Mouse (Mus musculus) liver, embryonic 13.5 days (tissue): ENCODE results near the gene Mtus2. TPM values are rescaled to one million over a fixed set of nuclear protein-coding genes. Genes with fewer than 3 reads are reported as not detected.

ENCODE experiments used
- ATAC-seq: fragments of 200-750 bp; cut with Nextera tagmentation; 2 replicates; pipeline ENCODE4 v1.8.0; 2017; ENCODE audit warnings: low read depth, mild to moderate bottlenecking, moderate number of reproducible peaks, moderate library complexity
- DNase-seq: peaks from one replicate; pipeline ENCODE4 v3.0.0; 2022
- H3K27ac ChIP-seq: fragments of 300-500 bp; sonication (generic); 2 replicates; pipeline ENCODE4 v1.5.1; 2015; ENCODE audit warnings: moderate library complexity, mild to moderate bottlenecking, inconsistent platforms
- H3K27me3 ChIP-seq: fragments of 300-500 bp; sonication (generic); 2 replicates; pipeline ENCODE4 v1.6.1; 2015; ENCODE audit warnings: mild to moderate bottlenecking, inconsistent platforms
- H3K36me3 ChIP-seq: fragments of 300-500 bp; sonication (generic); 2 replicates; pipeline ENCODE4 v1.6.1; 2015; ENCODE audit warnings: mild to moderate bottlenecking, inconsistent platforms
- H3K4me1 ChIP-seq: fragments of 300-500 bp; sonication (generic); replicated peaks from 2 replicates; pipeline ENCODE4 v1.6.1; 2015; ENCODE audit warnings: inconsistent platforms
- H3K4me2 ChIP-seq: fragments of 300-500 bp; sonication (generic); 2 replicates; pipeline ENCODE4 v1.6.1; 2015; ENCODE audit warnings: inconsistent platforms, mild to moderate bottlenecking, moderate library complexity
- H3K4me3 ChIP-seq: fragments of 300-500 bp; sonication (generic); replicated peaks from 2 replicates; pipeline ENCODE4 v1.5.1; 2015; ENCODE audit warnings: mild to moderate bottlenecking, inconsistent platforms
- H3K9ac ChIP-seq: fragments of 300-500 bp; sonication (generic); 2 replicates; pipeline ENCODE4 v1.6.1; 2015; ENCODE audit warnings: mild to moderate bottlenecking, inconsistent platforms
- H3K9me3 ChIP-seq: fragments of 300-500 bp; sonication (generic); replicated peaks from 2 replicates; pipeline ENCODE4 v1.6.1; 2016; ENCODE audit warnings: inconsistent platforms
- whole genome bisulfite sequencing: fragments of 180-500 bp; shearing (Covaris S2); methylation state at CpG from one replicate; pipeline ENCODE4 v1.1.7; 2015; ENCODE audit not compliant: insufficient replicate concordance; 5-methylcytosine and 5-hydroxymethylcytosine counted together
- polyA plus RNA-seq: library from polyadenylated mRNA; unstranded; fragments of >200 nt; fragmentation: Nextera tagmentation; extraction: Ambion mirVana; gene quantifications from 2 replicates; pipeline ENCODE4 v1.2.1, GENCODE M21; 2015

Mtus2 gene
- polyA plus RNA-seq, 1 experiment from 2014 or later = 0.77 TPM

DNA sequence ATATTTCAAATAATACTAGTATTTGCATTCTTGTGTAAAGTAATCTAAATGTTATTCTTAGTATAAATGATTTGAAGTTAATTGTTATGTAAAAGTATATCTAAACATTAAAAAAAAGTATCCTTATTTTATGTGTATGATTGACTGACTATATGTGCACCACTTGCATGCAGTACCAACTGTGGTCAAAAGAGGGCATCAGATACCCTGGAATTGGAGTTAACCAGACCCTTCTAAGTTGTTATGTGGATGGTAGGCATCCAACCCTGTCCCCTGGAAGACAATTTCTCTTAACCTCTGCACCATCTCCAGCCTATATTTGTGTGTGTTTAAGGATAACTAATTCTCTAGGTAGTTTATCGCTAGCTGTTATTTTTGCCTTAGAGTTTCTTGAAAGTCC is 126.4 kb downstream of the Mtus2 start:
- Histone ChIP-seq H3K4me3 (no peak overlapping the region), H3K27me3 (no peaks in the 10 kb centered on the region), H3K4me1 (no peaks in the 10 kb centered on the region), H3K9ac (no peak overlapping the region), H3K36me3 (no peaks in the 10 kb centered on the region), H3K27ac (no peak overlapping the region), H3K4me2 (no peak overlapping the region), H3K9me3 (peaks cover 26% of the 10 kb centered on the region; the same call in 1 of the 2 replicates)
- DNase-seq (no peak), ATAC-seq (no peak)
- WGBS = 85% methylated on average over 1 of the region's 1 CpGs

- no peak for DNase-seq
- no peak for ATAC-seq
- Histone ChIP-seq H3K27ac (no peak overlapping the region), H3K27me3 (no peaks in the 10 kb centered on the region), H3K9ac (no peak overlapping the region), H3K36me3 (no peaks in the 10 kb centered on the region), H3K4me2 (no peak overlapping the region), H3K9me3 (peaks cover 18% of the 10 kb centered on the region), H3K4me1 (no peaks in the 10 kb centered on the region), H3K4me3 (no peak overlapping the region)
- 66% methylated on average over 5 of the region's 5 CpGs for WGBS
Observed at GRCm38 (mm10) chr5:148084766-148085165, 127.6 kb downstream of the Mtus2 start.

DNA sequence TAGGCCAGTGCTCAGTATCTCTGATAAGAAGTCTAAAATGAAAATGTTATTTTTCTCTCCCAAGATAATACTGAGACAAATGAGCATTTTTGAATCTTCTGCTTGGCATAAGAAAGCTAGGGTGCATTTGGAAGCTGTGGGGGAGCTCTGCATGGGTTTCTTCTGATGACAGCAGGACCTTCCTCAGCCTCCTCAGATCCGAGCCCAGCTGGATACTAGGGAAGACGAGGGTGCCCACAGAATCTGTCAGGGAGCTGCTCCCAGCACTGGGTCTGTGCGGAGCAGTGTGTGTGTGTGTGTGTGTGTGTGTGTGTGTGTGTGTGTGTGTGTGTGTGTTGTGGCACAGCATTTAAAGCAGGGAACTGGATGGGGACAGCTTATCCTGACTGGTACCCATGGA is 130.7 kb downstream of the Mtus2 start:
- Histone ChIP-seq H3K4me3 (no peak overlapping the region), H3K9ac (no peak overlapping the region), H3K4me1 (no peaks in the 10 kb centered on the region), H3K4me2 (no peak overlapping the region), H3K27ac (no peak overlapping the region), H3K36me3 (no peaks in the 10 kb centered on the region), H3K27me3 (no peaks in the 10 kb centered on the region), H3K9me3 (peaks cover 21% of the 10 kb centered on the region)
- DNase-seq (no peak), ATAC-seq (no peak)
- WGBS = 45% methylated on average over 3 of the region's 3 CpGs

DNA sequence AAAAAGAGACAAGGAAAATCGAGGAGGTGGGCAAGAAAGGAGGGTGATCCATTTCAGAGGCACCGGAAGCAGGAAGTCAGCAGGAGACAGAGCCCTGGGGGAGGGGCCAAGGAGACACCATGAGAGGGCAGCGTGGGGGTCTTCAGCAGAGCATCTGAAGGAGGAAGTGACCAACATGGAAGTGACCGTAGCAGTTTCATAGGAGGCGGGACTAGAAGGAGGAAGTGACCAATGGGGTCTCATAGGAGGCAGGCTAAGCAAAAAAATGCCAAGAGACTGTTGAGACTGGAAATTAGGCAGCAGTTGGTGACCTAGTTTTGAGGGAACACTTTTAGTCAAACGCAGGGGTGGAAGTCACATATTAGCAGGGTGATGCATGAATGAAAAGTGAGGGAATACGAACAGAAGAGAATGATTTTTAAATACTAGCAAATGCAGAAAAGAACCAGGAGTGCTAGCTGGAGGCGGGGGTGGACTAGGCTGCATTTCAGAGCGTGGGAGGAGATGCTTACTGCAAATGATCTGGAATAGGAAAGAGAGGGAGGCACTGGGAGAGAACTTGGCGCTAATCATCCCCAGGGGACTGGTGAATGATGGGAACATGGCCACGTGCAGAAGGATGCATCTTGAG is 133.2 kb downstream of the Mtus2 start:
- no peak for DNase-seq
- H3K9ac ChIP-seq = no peak overlapping the region
- no peaks in the 10 kb centered on the region for H3K4me1 ChIP-seq
- peaks cover 10% of the 10 kb centered on the region for H3K9me3 ChIP-seq
- H3K27ac ChIP-seq = no peak overlapping the region
- H3K27me3 ChIP-seq = no peaks in the 10 kb centered on the region
- ATAC-seq = no peak
- H3K4me3 ChIP-seq = no peak overlapping the region
- no peak overlapping the region for H3K4me2 ChIP-seq
- H3K36me3 ChIP-seq = no peaks in the 10 kb centered on the region
- 49% methylated on average over 11 of the region's 11 CpGs for WGBS

DNA sequence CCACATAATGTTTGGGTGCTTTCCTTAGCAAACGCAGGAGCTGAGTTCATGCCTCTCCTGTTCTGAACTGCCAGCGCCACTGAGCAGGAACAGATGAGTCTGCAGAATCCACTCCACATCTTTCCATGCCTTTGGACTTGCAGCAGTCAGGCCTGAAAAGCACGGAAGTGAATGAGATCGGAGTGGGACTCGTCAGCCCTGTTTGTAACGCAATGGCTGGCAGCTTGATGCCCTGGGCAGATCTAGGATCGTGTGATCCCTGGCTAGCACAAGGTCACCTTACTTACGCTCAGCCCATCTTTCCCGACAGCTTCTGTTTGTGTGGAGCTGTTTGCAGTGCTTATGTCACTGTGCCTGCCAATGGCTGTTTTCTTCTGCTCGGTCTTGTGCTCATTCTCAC is 137.5 kb downstream of the Mtus2 start:
- no peak for DNase-seq
- H3K27ac ChIP-seq = no peak overlapping the region
- H3K27me3 ChIP-seq = no peaks in the 10 kb centered on the region
- ATAC-seq = no peak
- no peak overlapping the region for H3K4me3 ChIP-seq
- H3K9ac ChIP-seq = no peak overlapping the region
- no peaks in the 10 kb centered on the region for H3K36me3 ChIP-seq
- no peaks in the 10 kb centered on the region for H3K4me1 ChIP-seq
- 51% methylated on average over 10 of the region's 10 CpGs for WGBS
- H3K4me2 ChIP-seq = no peak overlapping the region
- H3K9me3 ChIP-seq = peaks cover 18% of the 10 kb centered on the region

- DNase-seq (no peak), ATAC-seq (no peak)
- Histone ChIP-seq H3K9ac (no peak overlapping the region), H3K36me3 (no peaks in the 10 kb centered on the region), H3K4me1 (no peaks in the 10 kb centered on the region), H3K4me2 (no peak overlapping the region), H3K27me3 (no peaks in the 10 kb centered on the region), H3K9me3 (0 out of 2 replicates have a peak, but pooled peaks cover 7% of the 10 kb centered on the region), H3K27ac (no peak overlapping the region), H3K4me3 (no peak overlapping the region)
- WGBS = 73% methylated on average over 9 of the region's 9 CpGs
Observed at GRCm38 (mm10) chr5:148099356-148099755, 142.2 kb downstream of the Mtus2 start.

DNA sequence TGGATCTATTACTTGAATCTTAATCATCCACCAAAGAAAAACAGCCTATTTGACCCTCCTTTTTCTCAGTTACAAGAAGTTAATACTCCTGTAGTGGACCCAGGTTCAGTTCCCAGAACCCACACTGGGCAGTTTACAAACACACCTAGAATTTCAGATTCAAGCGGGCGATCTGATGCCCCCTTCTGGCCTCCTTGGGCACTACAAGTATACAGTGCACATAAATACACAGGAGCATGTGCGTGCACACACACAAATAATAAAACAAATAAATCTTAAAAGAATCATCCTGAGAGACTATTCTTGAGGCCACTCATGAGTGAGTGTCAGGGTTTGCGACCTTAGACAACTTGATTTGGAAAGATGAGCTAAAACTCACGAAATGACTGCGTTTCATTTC is 150.2 kb downstream of the Mtus2 start:
- DNase-seq = no peak
- Histone ChIP-seq H3K36me3 (no peaks in the 10 kb centered on the region), H3K9ac (no peak overlapping the region), H3K4me2 (no peak overlapping the region), H3K4me3 (no peak overlapping the region), H3K27ac (no peak overlapping the region), H3K4me1 (no peaks in the 10 kb centered on the region), H3K9me3 (0 out of 2 replicates have a peak, but pooled peaks cover 2% of the 10 kb centered on the region), H3K27me3 (no peaks in the 10 kb centered on the region)
- no peak for ATAC-seq
- WGBS = 60% methylated on average over 6 of the region's 6 CpGs

DNA sequence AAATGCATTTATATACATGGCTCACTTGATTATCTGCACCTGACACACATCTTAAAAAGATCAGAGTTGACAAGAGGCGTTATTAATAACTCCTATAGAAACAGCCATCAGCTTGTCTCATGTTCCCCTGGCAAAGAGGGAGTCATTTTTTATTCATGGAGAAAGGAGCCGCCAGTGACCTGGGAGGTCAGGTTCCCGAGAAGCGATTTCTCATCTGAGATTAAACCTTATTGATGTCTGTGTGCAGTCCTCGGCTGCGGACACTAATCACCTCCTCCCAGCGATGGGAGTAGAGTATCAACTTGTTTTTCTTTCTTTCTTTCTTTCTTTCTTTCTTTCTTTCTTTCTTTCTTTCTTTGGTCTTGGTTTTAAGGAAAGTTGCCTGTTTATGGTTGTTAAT is 150.8 kb downstream of the Mtus2 start:
- Histone ChIP-seq H3K27me3 (no peaks in the 10 kb centered on the region), H3K9me3 (0 out of 2 replicates have a peak, but pooled peaks cover 2% of the 10 kb centered on the region), H3K4me3 (no peak overlapping the region), H3K36me3 (no peaks in the 10 kb centered on the region), H3K9ac (no peak overlapping the region), H3K27ac (no peak overlapping the region), H3K4me2 (no peak overlapping the region), H3K4me1 (no peaks in the 10 kb centered on the region)
- ATAC-seq (no peak), DNase-seq (no peak)
- 73% methylated on average over 7 of the region's 7 CpGs for WGBS

GRCm38 (mm10) chr5:148108314-148108713 is 151.2 kb downstream of the Mtus2 start:
- H3K27ac ChIP-seq = no peak overlapping the region
- 0 out of 2 replicates have a peak, but pooled peaks cover 2% of the 10 kb centered on the region for H3K9me3 ChIP-seq
- no peak overlapping the region for H3K9ac ChIP-seq
- no peak for DNase-seq
- no peak overlapping the region for H3K4me3 ChIP-seq
- no peak for ATAC-seq
- no peak overlapping the region for H3K4me2 ChIP-seq
- H3K4me1 ChIP-seq = no peaks in the 10 kb centered on the region
- 57% methylated on average over 9 of the region's 9 CpGs for WGBS
- H3K27me3 ChIP-seq = no peaks in the 10 kb centered on the region
- H3K36me3 ChIP-seq = no peaks in the 10 kb centered on the region

DNA sequence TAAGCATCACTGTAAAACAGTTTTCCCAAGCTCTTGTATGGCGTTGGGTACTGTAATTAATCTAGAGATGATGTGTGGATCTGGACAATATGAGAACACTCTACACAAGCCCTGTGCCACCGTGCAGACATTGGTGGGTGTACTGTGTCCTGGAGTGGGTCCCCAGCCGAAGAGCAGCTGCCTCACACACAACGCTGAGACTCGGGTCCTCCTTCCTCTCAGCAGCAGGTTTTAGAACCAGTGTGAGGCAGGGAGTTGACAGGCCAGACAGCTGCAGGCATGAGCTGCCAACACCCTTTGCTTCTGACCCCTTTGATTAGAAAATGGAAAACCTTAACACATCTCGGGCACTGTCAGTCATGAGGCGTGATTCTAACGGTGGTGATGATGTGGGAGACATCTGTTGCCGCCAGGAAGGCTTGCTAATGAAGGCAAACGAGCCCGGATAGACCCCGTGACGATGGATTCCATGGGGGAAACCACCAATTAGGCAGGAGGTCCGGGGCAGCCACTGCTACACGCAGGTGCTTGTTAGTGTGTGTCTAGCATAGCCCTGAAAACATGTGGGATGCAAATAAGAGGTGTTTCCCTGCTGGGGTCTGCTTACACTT is 158.2 kb downstream of the Mtus2 start:
- Histone ChIP-seq H3K9me3 (peaks cover 15% of the 10 kb centered on the region; the same call in 1 of the 2 replicates), H3K27ac (no peak overlapping the region), H3K36me3 (no peaks in the 10 kb centered on the region), H3K4me1 (no peaks in the 10 kb centered on the region), H3K4me3 (no peak overlapping the region), H3K4me2 (no peak overlapping the region), H3K9ac (no peak overlapping the region), H3K27me3 (no peaks in the 10 kb centered on the region)
- WGBS = 55% methylated on average over 15 of the region's 15 CpGs
- DNase-seq (no peak), ATAC-seq (no peak)

- no peak overlapping the region for H3K27ac ChIP-seq
- ATAC-seq = no peak
Observed at GRCm38 (mm10) chr5:148124354-148124753, 167.2 kb downstream of the Mtus2 start.

More at GRCm38 (mm10) chr5:148124354-148124753, 167.2 kb downstream of the Mtus2 start:
- Histone ChIP-seq H3K9ac (no peak overlapping the region), H3K4me2 (no peak overlapping the region), H3K36me3 (no peaks in the 10 kb centered on the region), H3K27me3 (no peaks in the 10 kb centered on the region), H3K4me1 (no peaks in the 10 kb centered on the region), H3K4me3 (no peak overlapping the region), H3K9me3 (peaks cover 4% of the 10 kb centered on the region; the same call in 1 of the 2 replicates)
- WGBS = 65% methylated on average over 12 of the region's 12 CpGs
- DNase-seq = no peak
